Mouse (Mus musculus) bone marrow, adult 2 months (tissue): ENCODE results near the gene 4930519G04Rik.

Experiments
- CTCF ChIP-seq: fragments of 200-500 bp; IDR thresholded peaks from 2 replicates; pipeline ENCODE4 v1.5.1; 2011; ENCODE audit warnings: low read length, control low read depth; ENCODE audit not compliant: control insufficient read depth, insufficient read depth
- POLR2A ChIP-seq: fragments of 200-500 bp; IDR thresholded peaks from 2 replicates; pipeline ENCODE4 v1.6.1; 2011; ENCODE audit warnings: low read depth, mild to moderate bottlenecking, control low read depth, low read length, borderline replicate concordance; ENCODE audit not compliant: control insufficient read depth

- TF ChIP-seq CTCF (no peak), POLR2A (no peak)
Measured at GRCm38 (mm10) chr5:114922366-114922731, 68.9 kb downstream of the 4930519G04Rik start.
